Comparison of ENCODE assay signal across 11 mouse cellular contexts in genomic region chr8:111658819-111659423, GRCm38 (mm10). TPM values are rescaled to one million over a fixed set of nuclear protein-coding genes. Genes with fewer than 3 reads are reported as not detected.
A peak's percentile ranks its signal among the peaks of the same experiment; 100 is the strongest.
DNase-seq lines count a peak whose midpoint lies in the region; ATAC-seq and TF ChIP-seq lines count a peak whose summit lies in the region.
"Had no signal": no experiment of that assay in that cellular context is flagged by ENCODE, and none has a peak within 500 bp of the region (broad histone marks: within the 10 kb centered on the region; RNA-seq: fewer than 3 reads in every experiment).

No protein-coding gene starts in this region.

- peak overlapping the region; percentile 6; the same call in 1 of the 2 replicates for H3K27ac ChIP-seq in liver, adult 2 months (replicated peaks; ENCODE audit: insufficient read depth, low read depth, low read length)
- H3K27ac ChIP-seq in liver, embryonic 11.5 days (ENCODE audit: low read depth, low read length) = no peak overlapping the region
- no peak overlapping the region for H3K27ac ChIP-seq in forebrain, embryonic 12.5 days
- H3K27ac ChIP-seq: hindbrain, embryonic 12.5 days had no signal

- DNase-seq in liver, adult 2 months (ENCODE audit: extremely low read depth, low read depth, low spot score) = peak; percentile 49
- DNase-seq in liver, embryonic 11.5 days (ENCODE audit: low spot score) = no peak
- peak; percentile 48 for DNase-seq in adrenal gland, postnatal 14 days
- peak; percentile 34 to 36 for DNase-seq in heart, adult 9 months (ENCODE audit: low spot score in 2 of 2)
- DNase-seq in layer of hippocampus, postnatal 10 days (ENCODE audit: low spot score in 2 of 2) = no peak
- DNase-seq in retina, postnatal 1 day = no peak

- H3K79me2 ChIP-seq in liver, adult 2 months (ENCODE audit: control insufficient read depth, insufficient read depth, low read length) = peaks cover 5% of the 10 kb centered on the region; the same call in 1 of the 2 replicates

- H3K27me3 ChIP-seq in liver, adult 2 months (ENCODE audit: control insufficient read depth, insufficient read depth, low read length) = no peaks in the 10 kb centered on the region
- H3K27me3 ChIP-seq in liver, embryonic 11.5 days (replicated peaks; ENCODE audit: control insufficient read depth, insufficient read depth, low read length) = no peaks in the 10 kb centered on the region
- no peaks in the 10 kb centered on the region for H3K27me3 ChIP-seq in forebrain, embryonic 12.5 days
- H3K27me3 ChIP-seq: hindbrain, embryonic 12.5 days had no signal

- no peak overlapping the region for H3K4me3 ChIP-seq in liver, adult 2 months (ENCODE audit: insufficient read depth, low read depth, low read length)
- no peak overlapping the region for H3K4me3 ChIP-seq in liver, embryonic 11.5 days (ENCODE audit: low read depth, low read length)
- no peak overlapping the region for H3K4me3 ChIP-seq in forebrain, embryonic 12.5 days (replicated peaks)
- H3K4me3 ChIP-seq: hindbrain, embryonic 12.5 days had no signal

- H3K4me1 ChIP-seq in liver, adult 2 months (ENCODE audit: control insufficient read depth, insufficient read depth, low read length) = peaks cover 6% of the 10 kb centered on the region
- peaks cover 6% of the 10 kb centered on the region for H3K4me1 ChIP-seq in liver, embryonic 11.5 days (replicated peaks; ENCODE audit: control insufficient read depth, insufficient read depth, low read length)
- H3K4me1 ChIP-seq in forebrain, embryonic 12.5 days = peaks cover 8% of the 10 kb centered on the region

- no peak for TF ChIP-seq POLR2A in liver, adult 2 months (IDR thresholded peaks at IDR 0.05; ENCODE audit: extremely low read depth, insufficient read depth, low read length)

- 61% methylated on average over 6 of the region's 6 CpGs for WGBS in liver, adult 2 months
- WGBS in liver, embryonic 11.5 days = 54% methylated on average over 6 of the region's 6 CpGs
- WGBS in forebrain, embryonic 12.5 days = 92% methylated on average over 6 of the region's 6 CpGs

- H3K9me3 ChIP-seq in liver, embryonic 11.5 days (ENCODE audit: control insufficient read depth, low read length) = no peaks in the 10 kb centered on the region
- H3K9me3 ChIP-seq in forebrain, embryonic 12.5 days = no peaks in the 10 kb centered on the region
- H3K9me3 ChIP-seq: hindbrain, embryonic 12.5 days had no signal

- H3K36me3 ChIP-seq in liver, adult 2 months (ENCODE audit: control insufficient read depth, insufficient read depth, low read length) = no peaks in the 10 kb centered on the region
- 0 out of 2 replicates have a peak, but pooled peaks cover 5% of the 10 kb centered on the region for H3K36me3 ChIP-seq in liver, embryonic 11.5 days (ENCODE audit: control insufficient read depth, insufficient read depth, low read length)
- peaks cover 17% of the 10 kb centered on the region; the same call in 1 of the 2 replicates for H3K36me3 ChIP-seq in forebrain, embryonic 12.5 days (replicated peaks)

- no peak for TF ChIP-seq CTCF in liver, adult 2 months (IDR thresholded peaks at IDR 0.05; ENCODE audit: low read depth, low read length)

- no peak for ATAC-seq in liver, embryonic 11.5 days (replicated peaks; ENCODE audit: low FRiP score)
- ATAC-seq in megakaryocyte progenitor cell, adult 5-6 weeks (replicated peaks; ENCODE audit: poor library complexity) = peak; percentile 33
- no peak for ATAC-seq in forebrain, embryonic 12.5 days (ENCODE audit: low FRiP score)

- no peak overlapping the region for H3K4me2 ChIP-seq in liver, embryonic 11.5 days
- no peak overlapping the region for H3K4me2 ChIP-seq in forebrain, embryonic 12.5 days
- H3K4me2 ChIP-seq: hindbrain, embryonic 12.5 days had no signal

- H3K9ac ChIP-seq in liver, adult 2 months (ENCODE audit: low read depth, low read length) = no peak overlapping the region
- no peak overlapping the region for H3K9ac ChIP-seq in liver, embryonic 11.5 days (ENCODE audit: low read depth, low read length)
- no peak overlapping the region for H3K9ac ChIP-seq in forebrain, embryonic 12.5 days
- H3K9ac ChIP-seq: hindbrain, embryonic 12.5 days had no signal

RNA-seq across cellular contexts. Expression of gene Zfp1, which starts 15.7 kb away (rescaled TPM):
- total RNA-seq in liver, adult 2 months (2014; rRNA removed) = 4.7 and 5.0 TPM in 2 replicates
- polyA plus RNA-seq in liver, adult 2 months (2012; rRNA removed) = 2.9 and 4.3 TPM in 2 replicates
- polyA plus RNA-seq in liver, embryonic 11.5 days (2014; fragmentation: Nextera tagmentation; extraction: Ambion mirVana) = 14.2 and 15.6 TPM in 2 replicates
- 9.2 and 11.2 TPM in 2 replicates for total RNA-seq in adrenal gland, postnatal 14 days (2021)
- 14.7 and 16.9 TPM in 2 replicates for total RNA-seq in megakaryocyte progenitor cell, adult 5-6 weeks (2015)
- 11.2 and 19.2 TPM in 2 replicates for total RNA-seq in megakaryocyte progenitor cell, adult 5-6 weeks (2017)
- polyA plus RNA-seq in forebrain, embryonic 12.5 days (2016; fragmentation: Nextera tagmentation; extraction: Ambion mirVana) = 22.8 and 28.4 TPM in 2 replicates
- total RNA-seq in layer of hippocampus, postnatal 10 days (2021) = 10 to 100 TPM; 21.4 to 21.9 TPM

RNA-seq across cellular contexts. Expression of gene Ldhd, which starts 28.7 kb away (rescaled TPM):
- total RNA-seq in liver, adult 2 months (2014; rRNA removed) = 84.5 and 91.7 TPM in 2 replicates
- 160 and 175 TPM in 2 replicates for polyA plus RNA-seq in liver, adult 2 months (2012; rRNA removed)
- 0.10 and 0.16 TPM in 2 replicates for polyA plus RNA-seq in liver, embryonic 11.5 days (2014; fragmentation: Nextera tagmentation; extraction: Ambion mirVana)
- total RNA-seq in adrenal gland, postnatal 14 days (2021) = 36.5 and 38.2 TPM in 2 replicates
- 0.10 and 0.15 TPM in 2 replicates for total RNA-seq in megakaryocyte progenitor cell, adult 5-6 weeks (2015)
- 0.14 TPM in 1 of 2 replicates, not detected in the other for total RNA-seq in megakaryocyte progenitor cell, adult 5-6 weeks (2017)
- polyA plus RNA-seq in forebrain, embryonic 12.5 days (2016; fragmentation: Nextera tagmentation; extraction: Ambion mirVana) = 0.24 and 0.50 TPM in 2 replicates
- 1 to 10 TPM; 2.3 to 2.6 TPM for total RNA-seq in layer of hippocampus, postnatal 10 days (2021)
- polyA plus RNA-seq: embryonic facial prominence, embryonic 11.5 days had no signal

RNA-seq across cellular contexts. Expression of gene Ctrb1, which starts 31.9 kb away (rescaled TPM):
- 50.9 and 134 TPM in 2 replicates for total RNA-seq in liver, adult 2 months (2014; rRNA removed)
- 1.9 and 5.3 TPM in 2 replicates for polyA plus RNA-seq in liver, adult 2 months (2012; rRNA removed)
- not detected in 2 replicates for polyA plus RNA-seq in liver, embryonic 11.5 days (2014; fragmentation: Nextera tagmentation; extraction: Ambion mirVana)
- total RNA-seq in adrenal gland, postnatal 14 days (2021) = 0.41 TPM in 1 of 2 replicates, not detected in the other
- not detected in 2 replicates for total RNA-seq in megakaryocyte progenitor cell, adult 5-6 weeks (2015)
- not detected in 2 replicates for total RNA-seq in megakaryocyte progenitor cell, adult 5-6 weeks (2017)
- polyA plus RNA-seq in forebrain, embryonic 12.5 days (2016; fragmentation: Nextera tagmentation; extraction: Ambion mirVana) = not detected in 2 replicates
- total RNA-seq in layer of hippocampus, postnatal 10 days (2021) = not detected
- polyA plus RNA-seq: embryonic facial prominence, embryonic 11.5 days; hindbrain, embryonic 12.5 days; neural tube, embryonic 11.5 days had no signal

Comparison
In these comparisons a context has a peak if more than half of its experiments do, and no peak if none do; other contexts are left out.
1. DNase-seq: peak in liver, adult 2 months (single experiment), adrenal gland, postnatal 14 days (single experiment) and heart, adult 9 months (2 of 2); none in liver, embryonic 11.5 days (single experiment), layer of hippocampus, postnatal 10 days (0 of 2) and retina, postnatal 1 day (single experiment).
2. RNA of gene Ldhd, which starts 28.7 kb away (total RNA-seq): 84.5 to 91.7 TPM in liver, adult 2 months and 36.5 to 38.2 TPM in adrenal gland, postnatal 14 days; 2.3 to 2.6 TPM in layer of hippocampus, postnatal 10 days and 0.10 to 0.15 TPM in megakaryocyte progenitor cell, adult 5-6 weeks; every median in the first group is over 10 times any median in the second.
3. RNA of gene Ctrb1, which starts 31.9 kb away (total RNA-seq): 50.9 to 134 TPM in liver, adult 2 months; 0.41 TPM in adrenal gland, postnatal 14 days, not detected in layer of hippocampus, postnatal 10 days and not detected in megakaryocyte progenitor cell, adult 5-6 weeks; every median in the first group is over 10 times any median in the second.